Mouse (Mus musculus) hindbrain, embryonic 12.5 days (tissue): ENCODE data around the gene Cct8. TPM values are rescaled to one million over a fixed set of nuclear protein-coding genes. Genes with fewer than 3 reads are reported as not detected.

Experiments
- ATAC-seq: fragments of 200-750 bp; cut with Nextera tagmentation; 2 replicates; pipeline ENCODE4 v1.8.0; 2017; ENCODE audit warnings: moderate TSS enrichment; ENCODE audit not compliant: low FRiP score
- H3K27ac ChIP-seq: fragments of 300-500 bp; sonication (generic); 2 replicates; pipeline ENCODE4 v1.5.1; 2016; ENCODE audit warnings: mild to moderate bottlenecking
- H3K27me3 ChIP-seq: fragments of 300-500 bp; sonication (generic); 2 replicates; pipeline ENCODE4 v1.6.1; 2016; ENCODE audit warnings: mild to moderate bottlenecking
- H3K36me3 ChIP-seq: fragments of 300-500 bp; sonication (generic); 2 replicates; pipeline ENCODE4 v1.6.1; 2016; ENCODE audit warnings: mild to moderate bottlenecking
- H3K4me1 ChIP-seq: fragments of 300-500 bp; sonication (generic); 2 replicates; pipeline ENCODE4 v1.6.1; 2016
- H3K4me2 ChIP-seq: fragments of 300-500 bp; sonication (generic); replicated peaks from 2 replicates; pipeline ENCODE4 v1.6.1; 2016; ENCODE audit warnings: mild to moderate bottlenecking
- H3K4me3 ChIP-seq: fragments of 300-500 bp; sonication (generic); 2 replicates; pipeline ENCODE4 v1.5.1; 2016; ENCODE audit warnings: mild to moderate bottlenecking
- H3K9ac ChIP-seq: fragments of 300-500 bp; sonication (generic); 2 replicates; pipeline ENCODE4 v1.6.1; 2016; ENCODE audit warnings: mild to moderate bottlenecking, moderate library complexity
- H3K9me3 ChIP-seq: fragments of 300-500 bp; sonication (generic); replicated peaks from 2 replicates; pipeline ENCODE4 v1.6.1; 2016; ENCODE audit warnings: mild to moderate bottlenecking
- WGBS: fragments of 180-500 bp; shearing (Covaris S2); methylation state at CpG from one replicate; pipeline ENCODE4 v1.1.7; 2016; 5-methylcytosine and 5-hydroxymethylcytosine counted together
- polyA plus RNA-seq: library from polyadenylated mRNA; unstranded; fragments of >200 nt; fragmentation: Nextera tagmentation; extraction: Ambion mirVana; gene quantifications from 2 replicates; pipeline ENCODE4 v1.2.1, GENCODE M21; 2016

The Cct8 gene
- 462 and 475 TPM in 2 replicates for polyA plus RNA-seq

DNA sequence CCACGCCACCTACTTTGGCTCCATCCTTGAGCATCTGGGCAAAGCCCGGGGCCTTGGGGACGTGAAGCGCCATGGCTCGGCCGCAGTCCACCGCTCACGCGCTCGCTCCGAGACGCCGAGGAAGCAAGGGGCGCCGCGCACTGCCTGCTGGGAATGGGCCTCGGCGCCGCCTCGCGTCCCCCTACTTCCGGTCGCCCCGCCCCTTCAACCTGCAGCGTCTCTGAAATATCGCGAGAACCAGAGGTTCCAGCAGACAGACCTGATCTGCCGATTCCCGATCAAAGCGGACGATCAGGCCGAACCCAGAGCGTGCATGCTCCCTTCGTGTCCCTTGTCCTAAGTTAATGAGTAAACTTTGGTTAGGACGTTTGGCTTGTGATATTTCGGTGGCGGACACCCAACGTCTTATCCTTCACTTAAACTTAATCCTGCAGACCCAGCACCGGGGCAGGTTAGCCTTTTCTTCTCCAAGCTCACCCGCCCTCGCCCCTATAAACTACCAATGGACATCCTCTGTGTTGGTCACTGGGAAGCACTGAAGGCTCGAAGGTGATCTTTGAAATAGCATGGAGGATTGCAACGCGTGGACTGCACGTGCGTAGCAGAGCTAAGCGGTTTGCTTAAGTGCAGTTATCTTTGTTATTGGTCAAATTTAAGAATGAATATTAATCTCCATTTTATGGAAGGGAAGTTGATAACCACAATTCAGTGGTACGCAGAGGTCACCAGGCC, at the start of gene Cct8:
Cct8 (minus strand) TSS at position 158 of the 732 bp plus-strand sequence.
- Histone ChIP-seq H3K4me3 (peak within 1 kb of the TSS; percentile 71), H3K9ac (peak within 1 kb of the TSS; percentile 94), H3K36me3 (peaks cover 24% of the 10 kb centered on the region), H3K27me3 (no peaks in the 10 kb centered on the region), H3K9me3 (no peaks in the 10 kb centered on the region), H3K27ac (peak within 1 kb of the TSS; percentile 88), H3K4me1 (peaks cover 19% of the 10 kb centered on the region), H3K4me2 (peak within 1 kb of the TSS; percentile 79)
- peak; percentile 96 for ATAC-seq
- under 1% methylated on average over 48 of the region's 48 CpGs for WGBS

DNA sequence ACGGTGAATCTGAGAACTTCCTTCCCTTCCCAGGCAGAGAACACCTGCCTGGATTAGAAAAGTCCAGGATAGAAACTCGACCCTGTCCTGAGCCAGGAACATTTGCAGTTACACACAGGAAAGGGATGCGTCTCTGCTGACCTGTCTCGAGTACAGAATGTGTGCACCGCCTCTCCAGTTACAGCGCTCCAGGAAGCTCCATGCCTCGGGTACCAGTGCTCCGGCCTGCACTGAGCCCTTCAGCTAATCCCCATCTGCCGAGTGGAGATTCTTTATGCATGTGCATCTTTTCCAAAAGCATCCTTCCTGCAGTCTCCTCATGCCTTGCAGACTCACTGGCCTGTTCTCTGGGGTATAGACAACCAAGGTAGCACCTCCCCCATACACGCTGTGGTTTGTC, 33.1 kb upstream of the Cct8 start:
- no peak overlapping the region for H3K4me2 ChIP-seq
- no peak overlapping the region for H3K27ac ChIP-seq
- no peak overlapping the region for H3K4me3 ChIP-seq
- no peaks in the 10 kb centered on the region for H3K9me3 ChIP-seq
- H3K9ac ChIP-seq: no peak overlapping the region
- no peaks in the 10 kb centered on the region for H3K36me3 ChIP-seq
- 78% methylated on average over 10 of the region's 10 CpGs for WGBS
- no peaks in the 10 kb centered on the region for H3K4me1 ChIP-seq
- no peaks in the 10 kb centered on the region for H3K27me3 ChIP-seq
- ATAC-seq: no peak

- no peak overlapping the region for H3K27ac ChIP-seq
- H3K9me3 ChIP-seq: no peaks in the 10 kb centered on the region
- no peaks in the 10 kb centered on the region for H3K36me3 ChIP-seq
- no peaks in the 10 kb centered on the region for H3K27me3 ChIP-seq
- H3K4me3 ChIP-seq: no peak overlapping the region
- ATAC-seq: no peak
- H3K9ac ChIP-seq: no peak overlapping the region
- 55% methylated on average over 8 of the region's 8 CpGs for WGBS
- H3K4me2 ChIP-seq: no peak overlapping the region
- H3K4me1 ChIP-seq: no peaks in the 10 kb centered on the region
Observed at GRCm38 (mm10) chr16:87527553-87528249, 32.0 kb upstream of the Cct8 start.

GRCm38 (mm10) chr16:87524228-87524627, 28.6 kb upstream of the Cct8 start:
- Histone ChIP-seq H3K36me3 (no peaks in the 10 kb centered on the region), H3K27ac (no peak overlapping the region), H3K9me3 (no peaks in the 10 kb centered on the region), H3K4me1 (no peaks in the 10 kb centered on the region), H3K9ac (no peak overlapping the region), H3K27me3 (no peaks in the 10 kb centered on the region), H3K4me3 (no peak overlapping the region), H3K4me2 (no peak overlapping the region)
- 91% methylated on average over 5 of the region's 5 CpGs for WGBS
- ATAC-seq: no peak

DNA sequence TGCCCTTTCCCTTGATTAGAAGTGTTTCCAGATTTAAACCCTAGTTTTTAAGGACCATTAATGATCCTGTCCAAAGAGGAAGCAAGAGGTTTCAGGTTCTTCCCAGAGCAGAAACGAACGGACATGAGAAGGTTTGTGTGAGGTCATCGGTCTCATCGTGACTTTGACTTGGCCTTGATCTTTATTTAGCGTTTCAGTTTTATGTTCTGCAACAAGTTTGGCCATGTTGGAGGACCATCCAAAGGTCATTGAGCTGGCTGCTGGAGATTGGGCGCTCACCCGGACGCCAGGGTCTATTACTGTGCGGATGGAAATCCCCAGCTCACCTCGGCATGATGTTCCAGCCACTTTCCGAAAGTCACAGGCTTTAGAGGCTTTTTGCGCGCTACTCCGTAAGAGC, 16.7 kb upstream of the Cct8 start:
- H3K36me3 ChIP-seq: no peaks in the 10 kb centered on the region
- H3K27me3 ChIP-seq: no peaks in the 10 kb centered on the region
- H3K9ac ChIP-seq: no peak overlapping the region
- WGBS: 91% methylated on average over 14 of the region's 14 CpGs
- no peak for ATAC-seq
- no peaks in the 10 kb centered on the region for H3K4me1 ChIP-seq
- H3K9me3 ChIP-seq: no peaks in the 10 kb centered on the region
- no peak overlapping the region for H3K4me3 ChIP-seq
- H3K27ac ChIP-seq: no peak overlapping the region
- no peak overlapping the region for H3K4me2 ChIP-seq

- no peaks in the 10 kb centered on the region for H3K4me1 ChIP-seq
- H3K4me3 ChIP-seq: no peak overlapping the region
- H3K27me3 ChIP-seq: no peaks in the 10 kb centered on the region
- H3K9me3 ChIP-seq: no peaks in the 10 kb centered on the region
- H3K36me3 ChIP-seq: no peaks in the 10 kb centered on the region
- ATAC-seq: no peak
- H3K9ac ChIP-seq: no peak overlapping the region
- no peak overlapping the region for H3K4me2 ChIP-seq
- 64% methylated on average over 5 of the region's 5 CpGs for WGBS
- H3K27ac ChIP-seq: no peak overlapping the region
Observed at GRCm38 (mm10) chr16:87511706-87512105, 16.0 kb upstream of the Cct8 start.

GRCm38 (mm10) chr16:87501304-87502078, 5.8 kb upstream of the Cct8 start:
- no peak overlapping the region for H3K4me3 ChIP-seq
- no peaks in the 10 kb centered on the region for H3K36me3 ChIP-seq
- H3K4me1 ChIP-seq: peaks cover 7% of the 10 kb centered on the region
- ATAC-seq: peak; percentile 50; the same call in 1 of the 2 replicates
- no peaks in the 10 kb centered on the region for H3K9me3 ChIP-seq
- no peaks in the 10 kb centered on the region for H3K27me3 ChIP-seq
- H3K27ac ChIP-seq: no peak overlapping the region
- H3K4me2 ChIP-seq: no peak overlapping the region
- WGBS: 64% methylated on average over 13 of the region's 13 CpGs
- no peak overlapping the region for H3K9ac ChIP-seq

- Histone ChIP-seq H3K4me3 (no peak overlapping the region), H3K36me3 (no peaks in the 10 kb centered on the region), H3K9me3 (no peaks in the 10 kb centered on the region), H3K27ac (no peak overlapping the region), H3K9ac (no peak overlapping the region), H3K27me3 (no peaks in the 10 kb centered on the region), H3K4me2 (no peak overlapping the region), H3K4me1 (peaks cover 11% of the 10 kb centered on the region)
- WGBS: 64% methylated on average over 6 of the region's 6 CpGs
- no peak for ATAC-seq
Observed at GRCm38 (mm10) chr16:87499556-87499955, 3.9 kb upstream of the Cct8 start.

DNA sequence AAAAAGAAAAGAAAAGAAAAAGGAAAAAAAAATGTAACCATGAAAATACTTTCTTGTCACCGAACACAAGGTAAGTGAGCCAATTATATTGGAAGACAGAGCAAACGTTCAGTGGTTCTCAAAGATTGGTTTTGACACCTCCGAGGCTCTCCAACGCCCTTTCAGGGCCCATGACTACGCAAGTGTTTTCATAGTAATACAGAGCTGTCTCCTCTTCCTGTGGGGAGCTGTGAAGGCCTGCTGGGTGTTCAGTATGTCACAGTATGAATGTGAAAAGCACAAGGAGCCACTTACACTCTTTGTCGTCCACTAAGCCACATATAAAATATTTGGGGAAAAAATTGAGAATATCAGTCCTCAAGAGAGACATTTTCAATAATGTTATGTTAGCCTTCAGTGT, 1.5 kb upstream of the Cct8 start:
- Histone ChIP-seq H3K36me3 (peaks cover 11% of the 10 kb centered on the region; the same call in 1 of the 2 replicates), H3K4me1 (peaks cover 19% of the 10 kb centered on the region), H3K9ac (no peak overlapping the region), H3K9me3 (no peaks in the 10 kb centered on the region), H3K27ac (no peak overlapping the region), H3K4me2 (no peak overlapping the region), H3K27me3 (no peaks in the 10 kb centered on the region), H3K4me3 (no peak overlapping the region)
- ATAC-seq: no peak
- WGBS: 85% methylated on average over 6 of the region's 6 CpGs

GRCm38 (mm10) chr16:87496728-87497127, 1.1 kb upstream of the Cct8 start:
- Histone ChIP-seq H3K27me3 (no peaks in the 10 kb centered on the region), H3K9me3 (no peaks in the 10 kb centered on the region), H3K27ac (no peak overlapping the region), H3K9ac (peak overlapping the region; percentile 41), H3K4me3 (peak overlapping the region; percentile 71), H3K4me2 (peak overlapping the region; percentile 79), H3K36me3 (peaks cover 15% of the 10 kb centered on the region), H3K4me1 (peaks cover 19% of the 10 kb centered on the region)
- no peak for ATAC-seq
- WGBS: 92% methylated on average over 2 of the region's 2 CpGs

DNA sequence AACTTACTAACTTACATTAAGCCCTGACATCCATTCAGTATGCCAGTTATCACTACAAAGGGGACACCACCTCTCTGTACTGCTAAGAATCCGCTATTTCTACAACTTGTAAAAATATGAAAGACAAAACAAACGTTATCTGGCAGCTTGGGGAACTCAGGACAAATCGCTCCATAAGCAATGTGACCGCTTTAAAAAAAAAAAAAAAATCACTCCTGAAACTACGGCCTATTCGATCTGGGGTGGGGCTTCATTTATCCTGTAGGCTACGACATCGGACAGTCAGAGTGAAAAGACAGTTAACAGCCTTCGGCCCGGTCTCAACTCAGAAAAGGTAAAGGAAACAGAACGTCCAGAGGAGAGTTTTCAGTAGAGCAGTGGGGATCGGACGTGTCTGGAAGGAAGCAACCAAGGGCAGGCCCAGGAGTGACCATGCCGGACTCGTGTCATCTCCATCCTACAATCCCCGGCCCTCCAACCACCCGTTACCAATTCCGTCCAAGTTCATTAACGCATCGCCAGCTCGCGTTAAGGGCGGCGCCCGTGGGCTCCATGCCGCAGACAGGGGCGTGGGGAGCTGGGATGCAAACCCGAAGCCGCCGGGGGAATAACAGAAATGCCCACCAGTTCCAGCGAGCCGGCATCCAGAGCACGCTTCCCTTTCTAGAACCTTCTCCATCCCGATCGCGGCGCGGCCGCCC, 568 bp downstream of the Cct8 start:
- ATAC-seq: peak; percentile 61
- Histone ChIP-seq H3K27me3 (no peaks in the 10 kb centered on the region), H3K4me1 (peaks cover 19% of the 10 kb centered on the region), H3K9ac (peak overlapping the region; percentile 94), H3K9me3 (no peaks in the 10 kb centered on the region), H3K4me3 (peak overlapping the region; percentile 71), H3K36me3 (peaks cover 32% of the 10 kb centered on the region), H3K27ac (peak overlapping the region; percentile 88), H3K4me2 (peak overlapping the region; percentile 79)
- WGBS: under 1% methylated on average over 39 of the region's 39 CpGs
